Mouse (Mus musculus) midbrain, embryonic 12.5 days (tissue): ENCODE results near the gene Pik3c2b. TPM values are rescaled to one million over a fixed set of nuclear protein-coding genes. Genes with fewer than 3 reads are reported as not detected.
"Not testable (repeated sequence)": the region's sequence is repeated elsewhere in the genome, so short reads cannot be mapped to it uniquely, and the experiment has no call there.

ENCODE experiments used
- ATAC-seq: fragments of 200-750 bp; cut with Nextera tagmentation; 2 replicates; pipeline ENCODE4 v1.8.0; 2017; ENCODE audit warnings: low read depth, moderate TSS enrichment, moderate library complexity; ENCODE audit not compliant: low FRiP score
- H3K27ac ChIP-seq: fragments of 300-500 bp; sonication (generic); replicated peaks from 2 replicates; pipeline ENCODE4 v1.5.1; 2016; ENCODE audit warnings: mild to moderate bottlenecking
- H3K27me3 ChIP-seq: fragments of 300-500 bp; sonication (generic); 2 replicates; pipeline ENCODE4 v1.6.1; 2016; ENCODE audit warnings: mild to moderate bottlenecking
- H3K36me3 ChIP-seq: fragments of 300-500 bp; sonication (generic); 2 replicates; pipeline ENCODE4 v1.6.1; 2016
- H3K4me1 ChIP-seq: fragments of 300-500 bp; sonication (generic); 2 replicates; pipeline ENCODE4 v1.6.1; 2016
- H3K4me2 ChIP-seq: fragments of 300-500 bp; sonication (generic); replicated peaks from 2 replicates; pipeline ENCODE4 v1.6.1; 2016; ENCODE audit warnings: mild to moderate bottlenecking, moderate library complexity
- H3K4me3 ChIP-seq: fragments of 300-500 bp; sonication (generic); 2 replicates; pipeline ENCODE4 v1.5.1; 2016; ENCODE audit warnings: mild to moderate bottlenecking
- H3K9ac ChIP-seq: fragments of 300-500 bp; sonication (generic); replicated peaks from 2 replicates; pipeline ENCODE4 v1.6.1; 2016; ENCODE audit warnings: mild to moderate bottlenecking, moderate library complexity
- H3K9me3 ChIP-seq: fragments of 300-500 bp; sonication (generic); 2 replicates; pipeline ENCODE4 v1.6.1; 2016; ENCODE audit warnings: mild to moderate bottlenecking
- WGBS: fragments of 180-500 bp; shearing (Covaris S2); methylation state at CpG from one replicate; pipeline ENCODE4 v1.1.7; 2016; 5-methylcytosine and 5-hydroxymethylcytosine counted together
- polyA plus RNA-seq: library from polyadenylated mRNA; unstranded; fragments of >200 nt; fragmentation: Nextera tagmentation; extraction: Ambion mirVana; gene quantifications from 2 replicates; pipeline ENCODE4 v1.2.1, GENCODE M21; 2016

The Pik3c2b gene
- polyA plus RNA-seq, 1 experiment from 2014 or later = 21.3 TPM

DNA sequence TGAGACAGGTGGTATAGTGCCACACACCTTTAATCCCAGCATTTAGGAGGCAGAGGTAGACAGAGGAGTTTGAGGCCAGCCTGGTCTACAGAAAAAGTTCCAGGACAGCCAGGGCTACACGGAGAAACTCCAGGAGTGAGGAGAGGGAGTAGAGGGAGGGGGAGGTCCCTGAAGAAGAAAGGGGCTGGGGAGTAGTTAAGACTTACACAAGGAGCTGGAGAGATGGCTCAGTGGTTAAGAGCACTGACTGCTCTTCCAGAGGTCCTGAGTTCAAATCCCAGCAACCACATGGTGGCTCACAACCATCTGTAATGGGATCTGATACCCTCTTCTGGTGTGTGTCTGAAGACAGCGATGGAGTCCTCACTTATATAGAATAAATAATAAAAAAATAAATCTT lies 23.5 kb upstream of the Pik3c2b start:
- 95% methylated on average over 2 of the region's 2 CpGs for WGBS
- not testable (repeated sequence) for ATAC-seq

DNA sequence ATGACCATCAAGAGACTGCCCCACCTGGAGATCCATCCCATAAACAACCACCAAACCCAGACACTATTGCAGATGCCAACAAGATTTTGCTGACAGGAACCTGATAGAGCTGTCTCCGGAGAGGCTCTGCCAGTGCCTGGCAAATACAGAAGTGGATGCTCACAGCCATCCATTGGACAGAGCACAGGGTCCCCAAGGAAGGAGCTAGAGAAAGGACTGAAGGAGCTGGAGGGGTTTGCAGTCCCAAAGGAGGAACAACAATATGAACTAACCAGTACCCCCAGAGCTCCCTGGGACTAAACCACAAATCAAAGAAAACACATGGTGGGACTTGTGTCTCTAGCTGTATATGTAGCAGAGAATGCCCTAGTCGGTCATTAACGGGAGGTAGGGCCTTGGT lies 21.7 kb upstream of the Pik3c2b start:
- not testable (repeated sequence) for H3K4me3 ChIP-seq, H3K9me3 ChIP-seq, ATAC-seq, H3K4me1 ChIP-seq, H3K27me3 ChIP-seq, H3K36me3 ChIP-seq, H3K27ac ChIP-seq, H3K9ac ChIP-seq
- WGBS = 92% methylated on average over 3 of the region's 3 CpGs
- H3K4me2 ChIP-seq = peak overlapping the region; percentile 64; the same call in 1 of the 2 replicates

More for the DNA sequence above, 23.5 kb upstream of the Pik3c2b start:
- H3K27me3 ChIP-seq, H3K9me3 ChIP-seq, H3K9ac ChIP-seq, H3K27ac ChIP-seq, H3K4me3 ChIP-seq, H3K4me2 ChIP-seq, H3K4me1 ChIP-seq: not testable (repeated sequence)
- H3K36me3 ChIP-seq = peaks cover 20% of the 10 kb centered on the region

DNA sequence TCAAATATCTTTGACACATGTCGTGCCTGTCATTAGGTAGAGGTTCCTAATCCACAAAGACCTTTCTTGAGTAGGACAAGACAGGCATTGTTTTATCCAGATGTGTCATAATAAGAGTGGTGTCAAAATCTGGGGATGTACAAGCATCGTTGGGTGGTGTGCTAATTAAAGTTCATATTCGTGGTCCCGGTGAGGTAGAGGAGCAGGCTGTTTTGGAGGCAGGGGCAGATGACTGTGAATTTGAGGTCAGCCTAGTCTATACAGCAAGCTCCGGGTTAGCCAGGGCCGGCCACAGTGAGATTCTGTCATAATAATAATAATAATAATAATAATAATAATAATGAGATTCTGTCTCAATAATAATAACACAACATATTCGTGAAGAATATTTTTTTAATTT lies 21.0 kb upstream of the Pik3c2b start:
- Histone ChIP-seq H3K36me3 (0 out of 2 replicates have a peak, but pooled peaks cover 4% of the 10 kb centered on the region), H3K4me1 (peaks cover 8% of the 10 kb centered on the region), H3K9ac (peak overlapping the region; percentile 96), H3K4me3 (peak overlapping the region; percentile 89), H3K4me2 (peak overlapping the region; percentile 64), H3K27me3 (no peaks in the 10 kb centered on the region), H3K27ac (no peak overlapping the region), H3K9me3 (no peaks in the 10 kb centered on the region)
- ATAC-seq = no peak
- WGBS = 41% methylated on average over 7 of the region's 7 CpGs

DNA sequence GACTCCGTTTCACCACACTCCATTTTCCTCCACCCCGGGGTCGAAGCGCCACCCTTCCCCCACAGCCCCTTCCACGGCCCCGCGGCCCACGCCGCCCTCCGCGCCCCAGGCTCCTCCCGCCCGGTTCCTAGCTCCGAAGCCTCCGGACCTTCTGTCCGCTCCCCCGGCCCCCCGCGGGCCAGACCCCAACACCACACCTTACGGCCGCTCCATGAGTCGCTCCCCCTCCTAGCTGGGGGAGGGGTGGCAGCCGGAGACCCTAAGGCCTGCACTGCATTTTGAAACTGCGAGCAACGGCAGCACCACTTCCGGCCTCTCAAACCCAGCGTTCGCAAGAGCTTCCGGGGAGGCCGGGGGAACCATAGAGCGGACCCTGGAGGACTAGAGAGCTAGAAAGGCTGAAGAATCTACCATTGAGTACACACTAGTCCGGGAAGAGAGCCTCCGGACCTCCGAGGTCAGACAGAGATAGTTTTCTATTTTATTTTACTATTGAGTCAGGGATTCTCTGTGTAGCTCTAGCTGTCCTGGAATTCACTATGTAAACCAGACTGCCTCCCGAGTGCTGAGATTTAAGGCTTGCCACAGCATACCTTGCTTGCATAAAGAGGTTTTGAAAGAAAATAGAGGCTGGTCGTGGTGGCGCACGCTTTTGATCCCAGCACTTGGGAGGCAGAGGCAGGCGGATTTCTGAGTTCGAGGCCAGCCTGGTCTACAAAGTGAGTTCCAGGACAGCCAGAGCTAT lies 20.2 kb upstream of the Pik3c2b start:
- H3K27ac ChIP-seq = peak overlapping the region; percentile 93
- WGBS = 1% methylated on average over 40 of the region's 40 CpGs
- H3K27me3 ChIP-seq = no peaks in the 10 kb centered on the region
- H3K4me3 ChIP-seq = peak overlapping the region; percentile 89
- H3K4me2 ChIP-seq = peak overlapping the region; percentile 64
- H3K9ac ChIP-seq = peak overlapping the region; percentile 96
- peak; percentile 97 for ATAC-seq
- peaks cover 8% of the 10 kb centered on the region for H3K4me1 ChIP-seq
- H3K36me3 ChIP-seq = 0 out of 2 replicates have a peak, but pooled peaks cover 4% of the 10 kb centered on the region
- H3K9me3 ChIP-seq = no peaks in the 10 kb centered on the region

DNA sequence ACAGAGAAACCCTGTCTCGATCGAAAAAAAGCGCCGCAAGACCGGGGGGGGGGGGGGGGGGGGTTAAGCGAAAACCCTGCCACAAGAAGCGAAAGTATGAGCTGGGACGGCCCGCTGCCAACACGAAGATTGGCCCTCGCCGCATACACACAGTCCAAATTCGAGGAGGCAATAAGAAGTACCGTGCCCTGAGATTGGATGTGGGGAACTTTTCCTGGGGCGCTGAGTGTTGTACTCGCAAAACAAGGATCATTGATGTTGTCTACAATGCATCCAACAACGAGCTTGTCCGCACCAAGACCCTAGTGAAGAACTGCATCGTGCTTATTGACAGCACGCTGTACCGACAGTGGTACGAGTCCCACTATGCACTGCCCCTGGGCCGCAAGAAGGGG lies 19.7 kb upstream of the Pik3c2b start:
- peak overlapping the region; percentile 64 for H3K4me2 ChIP-seq
- H3K9ac ChIP-seq = peak overlapping the region; percentile 96; the same call in 1 of the 2 replicates
- H3K4me1 ChIP-seq, H3K9me3 ChIP-seq, H3K36me3 ChIP-seq, H3K27me3 ChIP-seq, ATAC-seq: not testable (repeated sequence)
- peak overlapping the region; percentile 93; the same call in 1 of the 2 replicates for H3K27ac ChIP-seq
- 41% methylated on average over 20 of the region's 23 CpGs for WGBS
- peak overlapping the region; percentile 89 for H3K4me3 ChIP-seq

DNA sequence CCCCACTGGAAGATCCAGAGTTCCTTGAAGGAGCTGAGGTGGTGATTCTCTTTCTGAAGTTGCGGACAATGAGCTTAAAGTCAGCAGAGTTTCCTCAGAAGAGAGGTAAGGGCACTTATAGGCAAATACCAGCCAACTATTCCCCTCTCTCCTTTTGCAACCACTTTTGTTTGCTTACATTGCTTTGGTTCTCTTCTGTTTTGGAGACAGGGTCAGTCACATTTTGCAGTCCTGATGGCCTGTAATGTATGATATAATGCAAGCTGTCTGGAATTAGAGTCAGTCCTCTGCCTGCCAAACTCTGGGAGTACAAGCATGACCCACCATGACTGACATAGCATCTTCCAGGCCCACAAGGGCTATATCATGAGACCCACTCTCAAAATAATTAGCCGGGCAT lies 18.3 kb upstream of the Pik3c2b start:
- Histone ChIP-seq H3K9me3 (no peaks in the 10 kb centered on the region), H3K4me2 (no peak overlapping the region), H3K36me3 (no peaks in the 10 kb centered on the region), H3K9ac (no peak overlapping the region), H3K27me3 (no peaks in the 10 kb centered on the region), H3K4me3 (no peak overlapping the region), H3K27ac (no peak overlapping the region), H3K4me1 (peaks cover 8% of the 10 kb centered on the region)
- 88% methylated on average over 2 of the region's 2 CpGs for WGBS
- no peak for ATAC-seq

DNA sequence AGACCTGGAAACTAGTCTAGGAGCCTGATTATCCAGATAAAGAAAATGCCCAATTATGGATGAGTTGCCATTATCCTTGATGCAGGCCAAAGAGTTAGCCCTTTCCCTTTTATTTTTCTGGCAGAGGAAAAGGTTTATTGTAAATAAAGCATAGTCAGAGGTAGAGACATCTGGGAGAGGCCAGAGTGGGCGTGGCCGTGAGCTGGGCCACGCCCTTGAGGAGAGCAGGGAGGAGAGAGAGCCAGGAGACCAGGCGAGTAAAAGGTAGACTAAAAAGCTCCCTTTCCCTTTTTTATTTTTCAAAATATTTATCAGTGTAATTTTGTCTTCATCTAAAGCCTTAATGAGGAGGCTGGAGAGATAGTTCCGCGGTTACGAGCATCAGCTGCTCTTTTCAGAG lies 17.5 kb upstream of the Pik3c2b start:
- ATAC-seq = no peak
- 43% methylated on average over 7 of the region's 7 CpGs for WGBS
- H3K4me1 ChIP-seq = peaks cover 13% of the 10 kb centered on the region

DNA sequence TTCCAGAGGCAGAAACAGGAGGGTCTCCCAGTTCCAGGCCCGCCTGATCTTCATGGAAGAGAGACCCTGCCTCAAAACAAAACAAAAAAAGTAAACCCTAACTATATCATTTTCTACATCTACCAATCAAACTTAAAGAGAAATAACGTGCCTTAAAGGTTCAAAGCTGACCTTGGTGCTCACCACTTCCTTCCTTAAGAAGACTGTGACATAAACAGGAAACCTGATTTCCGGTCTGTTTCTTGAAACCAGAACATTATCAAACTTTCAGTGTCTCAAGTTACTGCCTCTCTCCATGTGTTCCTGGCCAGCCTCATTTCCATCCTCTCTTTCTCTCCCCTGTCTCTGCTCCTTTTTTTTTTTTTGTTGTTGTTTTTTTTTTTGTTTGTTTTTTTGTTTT lies 15.7 kb upstream of the Pik3c2b start:
- ATAC-seq = no peak
- Histone ChIP-seq H3K27me3 (no peaks in the 10 kb centered on the region), H3K36me3 (no peaks in the 10 kb centered on the region), H3K27ac (no peak overlapping the region), H3K9ac (no peak overlapping the region), H3K4me3 (no peak overlapping the region), H3K9me3 (no peaks in the 10 kb centered on the region), H3K4me1 (peaks cover 9% of the 10 kb centered on the region), H3K4me2 (no peak overlapping the region)
- WGBS = 88% methylated on average over 3 of the region's 3 CpGs

More for the DNA sequence above, 17.5 kb upstream of the Pik3c2b start:
- H3K36me3 ChIP-seq = no peaks in the 10 kb centered on the region
- no peak overlapping the region for H3K4me3 ChIP-seq
- no peak overlapping the region for H3K4me2 ChIP-seq
- H3K27ac ChIP-seq = no peak overlapping the region
- no peak overlapping the region for H3K9ac ChIP-seq
- H3K27me3 ChIP-seq = no peaks in the 10 kb centered on the region
- no peaks in the 10 kb centered on the region for H3K9me3 ChIP-seq

DNA sequence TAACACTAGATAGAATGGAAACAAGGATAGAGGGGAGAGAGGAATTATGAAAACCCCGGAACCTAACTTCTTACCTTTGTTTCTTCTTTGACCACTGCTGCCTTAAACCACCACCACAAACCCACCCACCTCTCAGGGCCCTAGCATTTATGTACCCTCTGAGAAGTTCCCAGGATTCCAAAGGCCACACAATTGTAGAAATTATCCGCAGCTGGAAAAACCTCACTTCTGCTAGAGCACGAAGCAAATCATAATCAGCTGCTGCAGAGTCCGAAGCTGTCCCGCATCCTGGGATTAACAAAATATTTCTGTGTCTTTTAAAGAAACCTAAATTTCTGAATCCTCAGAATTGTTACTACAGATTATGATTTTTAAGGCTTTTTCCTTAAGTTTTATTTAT lies 15.0 kb upstream of the Pik3c2b start, which contains the start of gene Mdm4:
TSS of gene Mdm4 (minus strand) at position 101 of the 400 bp plus-strand sequence.
- no peak within 1 kb of the TSS for H3K9ac ChIP-seq
- 92% methylated on average over 5 of the region's 5 CpGs for WGBS
- no peak for ATAC-seq

DNA sequence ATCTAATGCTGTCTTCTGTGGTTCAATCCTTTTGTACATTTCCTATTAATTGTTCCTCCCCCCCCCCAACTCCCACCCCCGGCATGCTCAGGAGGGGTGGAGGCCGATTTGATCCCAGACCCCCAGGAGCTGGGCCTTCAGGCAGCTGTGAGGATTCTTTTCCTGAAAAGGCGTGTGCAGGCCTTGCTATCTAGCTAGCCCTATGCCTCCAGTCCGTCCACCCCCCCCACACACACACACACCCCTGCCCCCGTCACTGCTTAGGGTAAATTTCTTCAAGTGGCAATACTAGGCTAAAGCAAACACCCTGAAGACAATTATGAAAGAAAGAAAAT lies 12.5 kb upstream of the Pik3c2b start:
- Histone ChIP-seq H3K4me1 (peaks cover 9% of the 10 kb centered on the region), H3K4me2 (peak overlapping the region; percentile 60), H3K27me3 (no peaks in the 10 kb centered on the region), H3K36me3 (no peaks in the 10 kb centered on the region), H3K4me3 (peak overlapping the region; percentile 54), H3K27ac (peak overlapping the region; percentile 52), H3K9me3 (no peaks in the 10 kb centered on the region), H3K9ac (peak overlapping the region; percentile 55; the same call in 1 of the 2 replicates)
- ATAC-seq = no peak
- 6% methylated on average over 5 of the region's 5 CpGs for WGBS

More for the DNA sequence above, 15.0 kb upstream of the Pik3c2b start, which contains the start of gene Mdm4:
- no peaks in the 10 kb centered on the region for H3K36me3 ChIP-seq
- H3K4me3 ChIP-seq = no peak within 1 kb of the TSS
- H3K4me1 ChIP-seq = peaks cover 9% of the 10 kb centered on the region
- no peaks in the 10 kb centered on the region for H3K9me3 ChIP-seq
- H3K27me3 ChIP-seq = no peaks in the 10 kb centered on the region
- H3K27ac ChIP-seq = no peak within 1 kb of the TSS
- no peak within 1 kb of the TSS for H3K4me2 ChIP-seq

DNA sequence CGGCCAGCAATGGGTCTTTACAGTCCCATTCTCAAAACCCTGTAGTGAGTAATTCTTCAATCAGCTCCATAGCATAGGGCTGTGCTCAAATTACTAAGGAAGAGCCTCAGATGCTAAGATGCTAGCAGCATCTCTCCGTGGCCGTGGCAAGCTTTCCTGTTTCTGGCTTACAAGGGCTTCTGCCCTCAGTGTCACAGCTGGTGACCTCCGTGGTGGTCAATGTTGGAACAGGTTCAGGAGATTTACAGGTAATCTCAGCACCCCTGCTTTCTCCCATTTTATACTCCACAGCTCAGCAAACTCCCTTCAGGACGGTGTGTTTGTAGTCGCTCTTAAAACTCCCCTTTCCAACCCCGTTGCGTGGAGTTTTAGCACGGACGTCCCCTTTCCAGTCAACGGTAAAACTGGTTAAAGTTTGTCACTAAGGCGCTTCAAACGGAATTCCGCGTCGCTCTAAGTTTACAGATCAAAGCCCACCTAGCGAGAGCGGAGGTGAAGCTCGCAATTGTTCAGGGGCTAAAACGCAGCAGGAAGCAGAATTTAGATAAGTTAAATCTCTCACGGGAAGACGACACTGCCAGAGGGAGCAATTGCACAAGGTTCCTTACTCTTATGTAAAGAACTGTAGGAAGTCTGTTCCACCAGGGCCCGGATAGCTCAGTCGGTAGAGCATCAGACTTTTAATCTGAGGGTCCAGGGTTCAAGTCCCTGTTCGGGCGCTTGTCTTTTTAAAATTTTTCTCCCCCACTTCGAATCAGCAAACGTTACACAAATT lies 12.0 kb upstream of the Pik3c2b start:
- peak overlapping the region; percentile 60 for H3K4me2 ChIP-seq
- H3K4me3 ChIP-seq = peak overlapping the region; percentile 54
- WGBS = 1% methylated on average over 28 of the region's 28 CpGs
- no peaks in the 10 kb centered on the region for H3K9me3 ChIP-seq
- no peaks in the 10 kb centered on the region for H3K36me3 ChIP-seq
- peak overlapping the region; percentile 55 for H3K9ac ChIP-seq
- peak; percentile 87 for ATAC-seq
- no peaks in the 10 kb centered on the region for H3K27me3 ChIP-seq
- H3K4me1 ChIP-seq = peaks cover 9% of the 10 kb centered on the region
- peak overlapping the region; percentile 52 for H3K27ac ChIP-seq

DNA sequence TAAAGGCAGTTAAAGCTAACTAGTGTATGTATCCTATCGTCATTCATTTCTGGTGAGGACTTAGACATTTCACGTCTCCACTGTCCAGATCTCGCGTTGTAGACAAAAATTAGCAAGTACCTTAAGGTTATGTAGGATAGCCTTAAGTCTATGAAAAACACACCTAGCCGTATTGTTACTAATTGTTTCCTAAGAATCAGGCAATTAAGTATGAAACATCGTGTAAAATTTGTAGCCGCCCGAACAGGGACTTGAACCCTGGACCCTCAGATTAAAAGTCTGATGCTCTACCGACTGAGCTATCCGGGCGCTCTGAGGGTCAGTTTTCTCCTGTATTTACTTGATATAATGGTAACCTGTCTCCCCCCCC lies 11.4 kb upstream of the Pik3c2b start:
- peak overlapping the region; percentile 60 for H3K4me2 ChIP-seq
- ATAC-seq = peak; percentile 66
- peaks cover 9% of the 10 kb centered on the region for H3K4me1 ChIP-seq
- H3K9ac ChIP-seq = no peak overlapping the region
- 2% methylated on average over 11 of the region's 11 CpGs for WGBS
- H3K9me3 ChIP-seq = no peaks in the 10 kb centered on the region
- no peaks in the 10 kb centered on the region for H3K36me3 ChIP-seq
- H3K27ac ChIP-seq = 0 out of 2 replicates have a peak overlapping the region, but pooled peaks have one; percentile 52
- H3K27me3 ChIP-seq = no peaks in the 10 kb centered on the region
- H3K4me3 ChIP-seq = peak overlapping the region; percentile 54
